Mouse (Mus musculus) ES-Bruce4 (cell line): ENCODE measurements around the gene Fblim1.

Experiments
- CTCF ChIP-seq: IDR thresholded peaks from one replicate; pipeline ENCODE4 v1.8.1; 2011; ENCODE audit warnings: low read depth, low read length
- EP300 ChIP-seq: IDR thresholded peaks from 2 replicates; pipeline ENCODE4 v1.6.1; 2011; ENCODE audit warnings: low read depth, low read length; ENCODE audit not compliant: insufficient read depth
- POLR2A ChIP-seq: IDR thresholded peaks from one replicate; pipeline ENCODE4 v1.8.1; 2011; ENCODE audit warnings: low read length; ENCODE audit not compliant: insufficient read depth

DNA sequence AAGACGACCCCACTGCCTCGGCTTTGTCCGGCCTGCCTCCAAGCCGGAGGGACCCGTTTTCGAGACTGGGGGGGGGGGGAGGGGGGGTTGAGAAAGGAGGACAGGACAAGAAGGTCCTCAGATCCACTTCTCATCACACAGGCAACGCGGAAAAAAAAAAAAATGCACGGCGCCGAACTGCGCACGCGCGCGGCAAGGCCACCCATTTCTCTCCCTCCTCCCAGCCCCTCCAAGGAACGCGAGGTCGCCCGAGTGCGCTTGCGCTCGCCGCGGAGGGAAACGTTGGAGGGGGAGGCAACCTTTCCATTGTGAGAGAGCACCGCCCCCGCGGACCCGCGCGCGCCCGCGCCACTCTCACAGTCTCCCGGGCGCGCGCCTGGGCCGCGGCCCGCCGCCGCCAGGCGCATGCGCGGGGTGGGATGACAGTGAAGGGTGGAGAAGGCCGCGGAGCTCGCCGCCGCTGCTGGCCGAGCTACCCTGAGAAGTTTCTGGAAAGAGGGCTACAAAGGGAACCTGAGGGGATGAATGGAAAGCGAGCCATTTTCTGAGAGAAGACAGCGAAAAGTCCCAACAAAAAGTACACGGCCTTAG is 60.1 kb downstream of the Fblim1 start:
- no peak for TF ChIP-seq CTCF
- no peak for TF ChIP-seq POLR2A
- no peak for TF ChIP-seq EP300
